Mouse (Mus musculus) cerebellum, adult 2 months (tissue): ENCODE results near the gene Irf2bp1. TPM values are rescaled to one million over a fixed set of nuclear protein-coding genes. Genes with fewer than 3 reads are reported as not detected.

Experiments used
- DNase-seq, 2 experiments: peaks; one replicate each; pipeline ENCODE4 v3.0.0; 2021
- H3K27ac ChIP-seq: fragments of 200-500 bp; 2 replicates; pipeline ENCODE4 v1.5.1; 2012; ENCODE audit warnings: low read length, control low read depth, inconsistent platforms; ENCODE audit not compliant: insufficient read depth
- H3K27me3 ChIP-seq: fragments of 200-500 bp; 2 replicates; pipeline ENCODE4 v1.6.1; 2012; ENCODE audit warnings: inconsistent platforms, mild to moderate bottlenecking, low read length, moderate library complexity; ENCODE audit not compliant: control insufficient read depth, insufficient read depth
- H3K4me1 ChIP-seq: fragments of 200-500 bp; 2 replicates; pipeline ENCODE4 v1.6.1; 2011; ENCODE audit warnings: low read length; ENCODE audit not compliant: control insufficient read depth, insufficient read depth
- H3K4me3 ChIP-seq: fragments of 200-500 bp; replicated peaks from 2 replicates; pipeline ENCODE3; 2011; ENCODE audit warnings: mild to moderate bottlenecking, low read depth, low read length, control low read depth; ENCODE audit not compliant: insufficient read depth
- CTCF ChIP-seq: fragments of 200-500 bp; IDR thresholded peaks from 2 replicates; pipeline ENCODE4 v1.5.1; 2011; ENCODE audit warnings: low read depth, mild to moderate bottlenecking, control low read depth, low read length, moderate library complexity, borderline replicate concordance; ENCODE audit not compliant: insufficient read depth
- POLR2A ChIP-seq: fragments of 200-500 bp; IDR thresholded peaks from 2 replicates; pipeline ENCODE4 v1.6.1; 2011; ENCODE audit warnings: low read length, control low read depth, borderline replicate concordance; ENCODE audit not compliant: insufficient read depth
- WGBS: fragments of 180-500 bp; shearing (Covaris S2); methylation state at CpG from one replicate; pipeline ENCODE4 v1.1.7; 2018; 5-methylcytosine and 5-hydroxymethylcytosine counted together
- polyA plus RNA-seq: library from polyadenylated mRNA; depleted of rRNA; stranded (reverse); fragments of >200 nt; gene quantifications from 2 replicates; pipeline ENCODE4 v1.2.3, GENCODE M21; 2012

The Irf2bp1 gene
- polyA plus RNA-seq, 1 experiment, result 37.7 TPM

DNA sequence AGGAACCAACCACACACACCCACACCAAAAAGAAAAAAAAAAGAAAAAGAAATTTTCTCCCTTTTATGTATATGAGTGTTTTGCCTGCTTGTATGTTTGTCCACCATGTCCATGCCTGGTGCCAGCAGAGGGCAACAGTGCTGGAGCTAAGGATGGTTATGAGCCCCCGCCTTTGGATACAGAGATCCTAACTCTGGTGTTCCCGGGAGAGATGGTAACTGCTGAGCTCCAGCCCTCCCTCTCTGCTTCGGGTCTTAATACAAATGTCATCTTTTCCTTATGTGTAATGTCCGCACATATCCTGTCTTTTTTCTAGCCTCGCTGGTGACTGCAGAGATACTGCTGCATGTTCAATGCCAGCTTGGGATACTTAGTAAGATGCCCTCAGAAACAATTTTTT, 13.8 kb upstream of the Irf2bp1 start:
- DNase-seq, result peak; percentile 66 to 71
- peaks cover 10% of the 10 kb centered on the region; the same call in 1 of the 2 replicates for H3K4me1 ChIP-seq
- WGBS, result under 1% methylated on average over 5 of the region's 5 CpGs
- peak overlapping the region; percentile 69 for H3K4me3 ChIP-seq
- peak overlapping the region; percentile 93 for H3K27ac ChIP-seq
- no peak for TF ChIP-seq POLR2A
- peak; percentile 51; the same call in 1 of the 2 replicates for TF ChIP-seq CTCF
- H3K27me3 ChIP-seq, result no peaks in the 10 kb centered on the region

DNA sequence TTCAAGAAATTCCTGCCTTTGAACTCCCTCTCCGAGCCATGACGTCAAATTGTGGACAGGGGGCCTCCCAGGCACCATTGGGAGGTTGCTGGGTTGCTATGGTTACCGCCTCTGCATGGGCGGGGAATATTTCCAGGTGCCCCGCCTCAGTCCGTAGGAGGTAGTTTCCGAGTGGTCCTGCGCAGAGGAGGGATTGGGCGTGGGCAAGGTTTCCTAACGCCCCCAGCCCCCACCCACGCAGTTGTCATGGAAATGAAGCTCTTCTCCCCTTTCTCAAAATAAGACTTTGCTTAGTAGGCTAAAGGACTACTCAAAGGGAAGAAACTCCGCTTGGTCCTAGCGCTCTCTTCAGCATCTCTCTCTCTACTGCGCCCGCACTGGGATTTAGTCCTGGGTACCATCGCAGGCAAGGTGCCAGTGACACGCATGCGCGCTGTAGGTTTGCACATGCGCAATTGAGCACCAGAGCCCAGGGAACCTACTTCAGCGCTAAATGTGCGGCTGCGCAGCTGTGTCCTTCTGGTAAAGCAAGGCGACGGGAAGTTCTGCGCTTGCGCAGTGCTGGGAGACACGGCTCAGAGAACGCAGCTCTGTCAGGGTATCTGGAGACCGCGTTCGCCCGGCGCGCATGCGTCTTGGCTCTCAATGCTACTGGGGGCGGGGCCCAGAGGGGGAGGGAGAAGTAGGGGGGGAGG, 13.1 kb upstream of the Irf2bp1 start, which contains the start of gene Mypop:
Mypop (plus strand) TSS at position 645 of the 695 bp plus-strand sequence.
- peak within 1 kb of the TSS; percentile 80 for H3K4me3 ChIP-seq
- TF ChIP-seq CTCF, result no peak
- TF ChIP-seq POLR2A, result peak; percentile 95; the same call in 1 of the 2 replicates
- peak; percentile 100 for DNase-seq
- WGBS, result under 1% methylated on average over 37 of the region's 37 CpGs
- H3K4me1 ChIP-seq, result peaks cover 10% of the 10 kb centered on the region; the same call in 1 of the 2 replicates
- no peaks in the 10 kb centered on the region for H3K27me3 ChIP-seq
- H3K27ac ChIP-seq, result peak within 1 kb of the TSS; percentile 93

DNA sequence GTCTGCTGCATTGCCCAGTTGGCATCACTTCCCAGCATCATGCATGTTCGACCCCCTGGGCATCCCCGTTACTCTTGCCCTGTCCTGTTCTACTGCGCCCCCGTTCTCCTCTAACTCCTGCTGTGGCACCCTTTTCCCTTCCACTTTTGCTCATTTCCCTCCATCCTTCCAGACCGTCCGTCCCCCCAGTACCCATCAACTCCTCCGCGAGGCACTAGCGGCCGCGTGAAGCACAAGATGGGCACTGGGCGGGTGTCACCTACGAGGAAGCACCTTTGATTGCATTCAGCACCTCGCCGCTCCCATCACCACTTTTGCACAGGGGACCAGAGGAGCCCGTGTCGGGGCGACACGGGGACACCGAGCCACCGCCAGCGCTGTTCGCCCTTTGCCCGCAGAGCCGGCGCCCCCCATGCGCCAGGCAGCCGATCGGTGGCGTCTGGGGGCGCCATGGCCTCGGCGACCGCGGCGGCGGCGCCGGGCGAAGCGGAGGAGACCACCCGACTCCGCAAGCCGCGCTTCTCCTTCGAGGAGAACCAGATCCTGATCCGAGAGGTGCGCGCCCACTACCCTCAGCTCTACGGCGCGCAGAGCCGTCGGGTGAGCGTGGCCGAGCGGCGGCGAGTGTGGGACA, 12.1 kb upstream of the Irf2bp1 start:
- peak overlapping the region; percentile 80 for H3K4me3 ChIP-seq
- TF ChIP-seq POLR2A (no peak), CTCF (no peak)
- H3K27me3 ChIP-seq, result no peaks in the 10 kb centered on the region
- under 1% methylated on average over 58 of the region's 59 CpGs for WGBS
- peaks cover 10% of the 10 kb centered on the region; the same call in 1 of the 2 replicates for H3K4me1 ChIP-seq
- peak overlapping the region; percentile 21 for H3K27ac ChIP-seq
- DNase-seq, result peak; percentile 60 to 72

DNA sequence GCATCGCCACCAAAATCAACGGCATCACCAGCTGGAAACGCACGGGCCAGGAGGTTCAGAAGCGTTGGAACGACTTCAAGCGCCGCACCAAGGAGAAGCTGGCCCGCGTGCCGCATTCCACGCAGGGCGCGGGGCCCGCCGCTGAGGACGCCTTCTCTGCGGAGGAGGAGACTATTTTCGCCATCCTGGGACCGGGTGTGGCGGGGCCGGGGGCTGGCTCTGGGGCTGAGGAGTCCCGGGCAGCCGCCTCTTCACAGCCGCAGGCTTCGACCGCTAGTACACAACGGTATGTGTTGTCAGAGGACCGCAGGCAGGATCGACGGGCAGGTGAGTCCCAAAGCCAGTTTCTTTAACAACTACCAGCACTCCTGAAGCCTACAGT, 11.6 kb upstream of the Irf2bp1 start:
- peak; percentile 63 to 67 for DNase-seq
- WGBS, result 2% methylated on average over 31 of the region's 31 CpGs
- TF ChIP-seq CTCF (no peak), POLR2A (no peak)
- H3K27ac ChIP-seq, result peak overlapping the region; percentile 21
- H3K27me3 ChIP-seq, result no peaks in the 10 kb centered on the region
- peaks cover 10% of the 10 kb centered on the region; the same call in 1 of the 2 replicates for H3K4me1 ChIP-seq
- H3K4me3 ChIP-seq, result peak overlapping the region; percentile 80

DNA sequence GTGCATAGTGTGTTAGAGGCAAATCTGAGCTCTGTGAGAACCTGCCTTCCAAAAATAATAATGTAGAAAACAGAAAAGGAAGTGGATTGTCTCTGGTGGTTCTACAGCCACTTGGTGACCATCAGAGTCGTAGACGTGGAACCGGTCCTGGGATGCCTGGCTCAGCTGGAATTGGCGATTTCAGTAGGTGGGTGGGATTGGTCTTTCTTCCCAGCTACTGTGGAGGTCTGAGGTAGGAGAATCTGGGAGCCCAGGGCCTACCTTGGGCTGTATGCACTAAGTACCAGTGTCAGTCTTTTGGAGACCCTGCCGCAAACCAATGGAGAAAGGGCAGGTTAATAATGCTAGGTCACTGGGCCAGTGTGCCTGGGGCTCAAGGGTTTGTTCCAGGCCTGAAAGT, 10.8 kb upstream of the Irf2bp1 start:
- H3K27ac ChIP-seq, result no peak overlapping the region
- no peak for DNase-seq
- 73% methylated on average over 5 of the region's 5 CpGs for WGBS
- peak overlapping the region; percentile 80 for H3K4me3 ChIP-seq
- peaks cover 10% of the 10 kb centered on the region; the same call in 1 of the 2 replicates for H3K4me1 ChIP-seq
- TF ChIP-seq CTCF, result no peak
- H3K27me3 ChIP-seq, result no peaks in the 10 kb centered on the region

DNA sequence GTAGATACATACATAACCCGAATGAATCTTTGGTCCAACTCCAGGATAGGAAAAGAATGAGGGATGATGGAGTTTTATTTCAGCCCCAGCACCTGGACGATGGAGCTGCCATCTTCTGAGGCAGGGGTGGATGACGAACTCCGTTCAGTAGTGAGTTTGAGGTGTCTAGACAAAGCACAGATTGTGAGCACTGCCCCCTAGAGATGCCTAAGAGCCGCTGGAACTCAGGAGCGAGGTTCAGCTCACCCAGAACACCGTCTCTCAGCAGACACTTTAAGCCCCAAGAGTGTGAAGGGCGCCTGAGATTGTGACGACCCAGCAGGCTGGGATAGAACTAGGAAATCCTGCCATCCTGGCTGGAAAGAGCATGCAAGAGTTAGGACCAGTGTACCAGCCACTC, 5.0 kb upstream of the Irf2bp1 start:
- 26% methylated on average over 9 of the region's 9 CpGs for WGBS
- peak; percentile 11 to 29 for DNase-seq
- peak; percentile 21; the same call in 1 of the 2 replicates for TF ChIP-seq CTCF
- TF ChIP-seq POLR2A, result no peak
- no peak overlapping the region for H3K27ac ChIP-seq
- H3K4me3 ChIP-seq, result no peak overlapping the region
- H3K4me1 ChIP-seq, result peaks cover 5% of the 10 kb centered on the region; the same call in 1 of the 2 replicates
- no peaks in the 10 kb centered on the region for H3K27me3 ChIP-seq

DNA sequence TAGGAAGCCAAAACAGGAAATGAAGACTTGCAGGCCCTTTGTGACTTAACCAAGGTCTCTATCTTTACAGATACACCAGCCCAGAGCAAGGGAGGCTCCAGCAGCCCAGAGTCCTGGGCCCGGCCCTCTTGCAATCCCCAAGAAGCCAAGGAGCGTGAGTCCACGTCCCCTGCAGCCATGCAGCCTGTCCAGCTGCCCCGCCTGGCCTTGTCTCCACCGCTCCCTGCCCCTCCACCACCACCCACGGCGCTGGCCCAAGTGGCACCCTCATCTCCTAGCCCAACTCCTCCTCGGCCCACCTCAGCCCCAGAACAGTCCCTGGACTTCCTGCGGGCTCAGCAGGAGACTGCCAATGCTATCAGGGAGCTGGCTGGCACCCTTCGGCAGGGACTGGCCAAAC, 3.4 kb upstream of the Irf2bp1 start:
- Histone ChIP-seq H3K27me3 (no peaks in the 10 kb centered on the region), H3K4me1 (peaks cover 11% of the 10 kb centered on the region), H3K4me3 (no peak overlapping the region), H3K27ac (no peak overlapping the region)
- TF ChIP-seq CTCF (no peak), POLR2A (no peak)
- peak; percentile 19 to 31 for DNase-seq
- WGBS, result 56% methylated on average over 10 of the region's 10 CpGs

DNA sequence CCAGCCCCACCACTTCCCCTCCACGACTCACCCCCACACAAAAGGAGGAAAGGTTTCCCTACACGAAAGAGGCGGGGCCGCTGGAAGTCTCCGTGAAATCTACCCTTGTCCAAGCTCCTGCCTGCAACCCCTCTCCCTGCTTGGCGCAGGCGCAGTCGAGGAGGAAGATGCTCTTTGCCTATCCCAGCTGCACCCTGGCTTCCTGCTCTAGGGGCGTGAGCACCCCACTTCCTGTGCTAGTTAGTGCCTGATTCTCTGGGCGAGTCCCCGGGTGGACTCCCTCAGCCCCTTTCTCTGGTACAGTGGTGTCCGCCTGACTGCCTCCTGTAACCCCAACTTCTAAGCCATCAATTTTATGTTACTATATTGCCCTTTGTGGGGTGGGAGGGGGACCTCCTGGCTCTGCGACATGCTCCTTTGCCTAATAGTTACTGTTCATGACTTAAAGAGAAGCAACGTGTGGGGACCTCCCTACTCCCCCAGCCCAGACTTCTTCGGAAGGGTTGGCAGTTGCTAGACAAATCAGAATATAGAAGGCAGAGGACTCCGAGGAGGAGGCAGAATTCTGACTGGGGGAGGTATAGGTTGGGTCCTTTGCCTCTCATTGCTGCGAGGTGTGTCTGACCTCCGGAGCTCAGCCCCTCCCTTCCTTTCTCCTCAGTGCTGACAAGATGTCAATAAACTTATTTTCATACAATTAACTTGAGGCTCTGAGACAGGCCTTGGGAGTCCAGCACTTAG, 2.6 kb upstream of the Irf2bp1 start:
- no peak overlapping the region for H3K4me3 ChIP-seq

More for the DNA sequence above, 2.6 kb upstream of the Irf2bp1 start:
- no peak for TF ChIP-seq CTCF
- Histone ChIP-seq H3K4me1 (peaks cover 18% of the 10 kb centered on the region), H3K27me3 (no peaks in the 10 kb centered on the region), H3K27ac (no peak overlapping the region)
- peak; percentile 25 to 31 for DNase-seq
- WGBS, result 53% methylated on average over 18 of the region's 18 CpGs
